Mouse (Mus musculus) ES-E14 (cell line): ENCODE data around the gene Sdk2. TPM values are rescaled to one million over a fixed set of nuclear protein-coding genes. Genes with fewer than 3 reads are reported as not detected.

ENCODE experiments used
- DNase-seq: peaks from one replicate; pipeline ENCODE4 v3.0.0-alpha.2; 2013; ENCODE audit warnings: low read depth, low spot score
- H3K27ac ChIP-seq: 2 replicates; pipeline ENCODE4 v1.5.1; 2012; ENCODE audit warnings: low read depth, mild to moderate bottlenecking, low read length, moderate library complexity, mixed read lengths; ENCODE audit not compliant: poor library complexity, insufficient read depth, severe bottlenecking
- H3K36me3 ChIP-seq: 2 replicates; pipeline ENCODE4 v1.6.1; 2012; ENCODE audit warnings: mild to moderate bottlenecking, low read length, moderate library complexity, mixed read lengths; ENCODE audit not compliant: control insufficient read depth, poor library complexity, insufficient read depth, severe bottlenecking
- H3K4me1 ChIP-seq, 2 experiments: fragments of 150-350 bp in 1 of 2; sonication (generic) in 1 of 2; 2 replicates each; pipeline ENCODE4 v1.6.1; 2012; ENCODE audit warnings: low read length in 2 of 2, mild to moderate bottlenecking in 1 of 2, mixed read lengths in 1 of 2; ENCODE audit not compliant: control insufficient read depth in 2 of 2, insufficient read depth in 2 of 2, poor library complexity in 1 of 2
- H3K4me3 ChIP-seq, 2 experiments: fragments of 150-350 bp in 1 of 2; sonication (generic) in 1 of 2; 2 replicates each; pipeline ENCODE4 v1.5.1; 2012; ENCODE audit warnings: low read length in 2 of 2, low read depth in 1 of 2, mild to moderate bottlenecking in 1 of 2, mixed read lengths in 1 of 2; ENCODE audit not compliant: insufficient read depth in 1 of 2, poor library complexity in 1 of 2, severe bottlenecking in 1 of 2
- H3K9ac ChIP-seq: 2 replicates; pipeline ENCODE4 v1.6.1; 2012; ENCODE audit warnings: low read depth, mild to moderate bottlenecking, low read length, mixed read lengths; ENCODE audit not compliant: poor library complexity, insufficient read depth, severe bottlenecking
- H3K9me3 ChIP-seq: fragments of 150-350 bp; sonication (generic); 2 replicates; pipeline ENCODE4 v1.6.1; 2012; ENCODE audit warnings: low read depth, mild to moderate bottlenecking, low read length; ENCODE audit not compliant: control insufficient read depth, insufficient read depth
- CHD2 ChIP-seq: IDR thresholded peaks from 2 replicates; pipeline ENCODE4 v1.6.1; 2014; ENCODE audit warnings: mild to moderate bottlenecking, low read depth, low read length, inconsistent platforms
- HCFC1 ChIP-seq: IDR thresholded peaks from 2 replicates; pipeline ENCODE4 v1.6.1; 2012; ENCODE audit warnings: low read length, inconsistent platforms, borderline replicate concordance; ENCODE audit not compliant: insufficient read depth
- MAFK ChIP-seq: IDR thresholded peaks from 2 replicates; pipeline ENCODE4 v1.6.1; 2014; ENCODE audit warnings: mild to moderate bottlenecking, low read depth, low read length, inconsistent platforms; ENCODE audit not compliant: insufficient read depth
- ZC3H11A ChIP-seq: IDR thresholded peaks from 2 replicates; pipeline ENCODE4 v1.6.1; 2012; ENCODE audit warnings: low read depth, mild to moderate bottlenecking, inconsistent platforms, low read length, borderline replicate concordance
- ZNF384 ChIP-seq: IDR thresholded peaks from 2 replicates; pipeline ENCODE4 v1.6.1; 2012; ENCODE audit warnings: low read depth, low read length, inconsistent platforms
- in situ Hi-C, 2 experiments: fragments of 600-800 bp; cut with MboI; formaldehyde crosslinking; loops; one replicate each; pipeline ENCODE4 v1.15.1; 2025; ENCODE audit warnings: low sequenced_read_pairs in 2 of 2, inconsistent platforms in 1 of 2; ENCODE audit not compliant: unreplicated experiment in 2 of 2
- total RNA-seq: library from RNA; depleted of rRNA; stranded (reverse); fragments of 300-350 nt; gene quantifications from 2 replicates; pipeline ENCODE4 v1.2.3, GENCODE M21; 2012

Gene Sdk2
- total RNA-seq, 1 experiment = 2.0 TPM

GRCm38 (mm10) chr11:113811546-113812339, 255.1 kb downstream of the Sdk2 start:
- no peaks in the 10 kb centered on the region for H3K9me3 ChIP-seq

DNA sequence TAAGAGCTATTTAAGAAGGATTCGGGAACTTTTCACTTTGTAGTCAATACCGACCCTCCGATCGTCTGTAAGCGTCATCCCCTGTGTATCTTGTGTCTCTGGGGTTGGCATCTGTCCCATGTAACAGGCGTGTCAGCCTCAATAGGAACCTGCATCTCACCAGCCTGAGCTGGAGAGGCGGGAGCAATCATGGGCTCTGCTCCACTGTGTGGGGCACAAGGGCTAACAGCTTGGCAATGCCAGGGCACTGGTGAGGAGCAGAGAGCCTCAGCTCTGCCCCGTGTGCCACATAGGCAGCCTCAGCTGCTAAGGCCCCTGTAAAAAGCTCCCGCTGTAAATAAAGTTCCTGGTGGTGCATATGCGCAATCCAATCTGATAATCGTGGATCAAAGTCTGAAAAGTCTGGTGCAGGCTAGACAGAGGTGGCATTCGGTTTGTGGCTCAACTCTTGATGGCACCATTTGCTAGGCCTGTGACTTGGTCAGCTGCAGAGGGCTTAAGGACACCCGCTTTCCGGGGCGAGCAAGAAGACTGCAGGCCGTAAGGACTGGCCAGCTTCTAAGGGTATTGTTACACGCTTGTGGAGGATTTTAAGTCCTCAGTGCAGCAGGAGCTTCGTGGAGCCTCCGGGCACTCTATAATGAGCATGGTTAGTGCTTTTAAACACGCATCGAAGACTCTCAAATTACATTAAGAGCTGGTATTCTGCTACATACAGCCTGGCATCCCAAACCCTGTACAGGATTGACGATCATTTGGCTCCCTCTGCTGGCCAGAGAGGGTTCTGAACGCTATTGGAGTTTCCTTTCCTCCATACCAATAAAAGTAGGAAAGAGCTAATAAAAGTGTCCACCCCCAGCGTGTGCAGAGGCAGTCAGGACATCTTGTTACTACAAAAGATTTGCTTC, 256.0 kb downstream of the Sdk2 start:
- H3K4me1 ChIP-seq = peaks cover 0 to 22% of the 10 kb centered on the region in 2 experiments; a peak in 1 of 4 replicates
- peak; percentile 82 for DNase-seq
- H3K36me3 ChIP-seq = no peaks in the 10 kb centered on the region
- H3K4me3 ChIP-seq = no peak overlapping the region
- H3K9me3 ChIP-seq = no peaks in the 10 kb centered on the region
- no peak overlapping the region for H3K27ac ChIP-seq
- no peak overlapping the region for H3K9ac ChIP-seq
- TF ChIP-seq ZC3H11A (peak; percentile 95), ZNF384 (no peak)
- in situ Hi-C loops = loop anchor here (5.0 to 10.0 kb wide), 3 partner anchors 106 to 164 kb away; partner anchors contain the start of gene Cog1 (in 1 of the 2)

More at GRCm38 (mm10) chr11:113811546-113812339, 255.1 kb downstream of the Sdk2 start:
- Histone ChIP-seq H3K4me1 (peaks cover 0 to 20% of the 10 kb centered on the region in 2 experiments; a peak in 1 of 4 replicates), H3K27ac (no peak overlapping the region), H3K4me3 (no peak overlapping the region), H3K36me3 (no peaks in the 10 kb centered on the region), H3K9ac (peak overlapping the region; percentile 30; the same call in 1 of the 2 replicates)
- no peak for DNase-seq
- TF ChIP-seq CHD2 (no peak), ZC3H11A (no peak), MAFK (no peak), HCFC1 (no peak), ZNF384 (no peak)
- in situ Hi-C loops = loop anchor here (5.0 to 10.0 kb wide), 3 partner anchors 107 to 164 kb away; partner anchors contain the start of gene Cog1 (in 1 of the 2)

- H3K9me3 ChIP-seq = no peaks in the 10 kb centered on the region
- no peak overlapping the region for H3K4me3 ChIP-seq
- DNase-seq = no peak
- H3K27ac ChIP-seq = no peak overlapping the region
- TF ChIP-seq ZNF384 (no peak), HCFC1 (no peak), CHD2 (no peak), ZC3H11A (no peak), MAFK (no peak)
- no peak overlapping the region for H3K9ac ChIP-seq
- H3K36me3 ChIP-seq = no peaks in the 10 kb centered on the region
- in situ Hi-C loops = no loop called here
- peaks cover 0 to 35% of the 10 kb centered on the region in 2 experiments; a peak in 2 of 4 replicates for H3K4me1 ChIP-seq
Measured at GRCm38 (mm10) chr11:113807086-113807485, 259.8 kb downstream of the Sdk2 start.

DNA sequence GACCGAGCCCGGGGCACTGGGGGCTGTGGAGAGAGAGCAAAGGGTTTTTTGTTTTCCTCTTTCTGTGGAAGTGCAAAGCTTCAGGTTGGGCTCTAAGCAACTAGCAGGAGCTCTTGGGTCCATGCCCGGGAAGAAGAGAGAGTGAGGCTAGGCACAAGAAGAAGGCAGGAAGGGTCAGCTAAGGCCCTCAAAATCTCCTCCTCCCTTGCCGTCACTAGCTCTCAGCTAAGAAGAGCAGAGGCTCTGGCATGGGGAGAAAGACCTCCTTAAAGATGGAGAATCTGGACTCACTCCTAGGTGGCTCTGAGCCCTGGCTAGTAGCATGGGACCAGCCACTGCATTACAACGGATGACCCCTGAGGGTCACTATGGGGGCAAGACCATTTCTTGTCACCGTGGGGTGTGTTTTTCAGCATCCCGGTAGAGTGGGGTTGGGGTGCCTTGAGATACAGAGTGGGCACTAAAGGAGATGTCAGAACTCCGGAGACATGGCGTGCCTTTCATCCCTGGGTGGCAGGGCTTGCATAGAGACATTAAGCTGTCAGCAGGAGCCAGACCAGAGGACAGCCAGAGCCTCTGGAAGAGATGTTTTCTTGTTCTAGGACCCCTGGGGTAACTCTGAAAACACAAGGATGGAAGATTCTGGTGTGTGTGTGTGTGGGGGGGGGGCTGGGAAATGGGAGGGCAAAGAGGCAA, 260.3 kb downstream of the Sdk2 start:
- H3K36me3 ChIP-seq = no peaks in the 10 kb centered on the region
- in situ Hi-C loops = no loop called here
- no peaks in the 10 kb centered on the region for H3K9me3 ChIP-seq
- H3K9ac ChIP-seq = no peak overlapping the region
- H3K27ac ChIP-seq = no peak overlapping the region
- TF ChIP-seq HCFC1 (no peak), ZNF384 (no peak), ZC3H11A (no peak), CHD2 (no peak), MAFK (no peak)
- H3K4me3 ChIP-seq = no peak overlapping the region
- no peak for DNase-seq
- H3K4me1 ChIP-seq = peaks cover 0 to 34% of the 10 kb centered on the region in 2 experiments; a peak in 2 of 4 replicates
